Mouse (Mus musculus) heart, embryonic 13.5 days (tissue): Measurements from ENCODE around the gene Edc4. TPM values are rescaled to one million over a fixed set of nuclear protein-coding genes. Genes with fewer than 3 reads are reported as not detected.

ENCODE experiments used
- ATAC-seq: fragments of 200-750 bp; cut with Nextera tagmentation; 2 replicates; pipeline ENCODE4 v1.8.0; 2017; ENCODE audit warnings: moderate TSS enrichment; ENCODE audit not compliant: insufficient number of reproducible peaks, low FRiP score, low TSS enrichment; ENCODE audit errors: extremely low read depth
- H3K27ac ChIP-seq: fragments of 300-500 bp; sonication (generic); replicated peaks from 2 replicates; pipeline ENCODE4 v1.5.1; 2015; ENCODE audit warnings: moderate library complexity, mild to moderate bottlenecking, inconsistent platforms
- H3K27me3 ChIP-seq: fragments of 300-500 bp; sonication (generic); replicated peaks from 2 replicates; pipeline ENCODE4 v1.6.1; 2015; ENCODE audit warnings: mild to moderate bottlenecking, inconsistent platforms
- H3K36me3 ChIP-seq: fragments of 300-500 bp; sonication (generic); 2 replicates; pipeline ENCODE4 v1.6.1; 2015; ENCODE audit warnings: mild to moderate bottlenecking, inconsistent platforms
- H3K4me1 ChIP-seq: fragments of 300-500 bp; sonication (generic); 2 replicates; pipeline ENCODE4 v1.6.1; 2015; ENCODE audit warnings: inconsistent platforms
- H3K4me2 ChIP-seq: fragments of 300-500 bp; sonication (generic); 2 replicates; pipeline ENCODE4 v1.6.1; 2015; ENCODE audit warnings: inconsistent platforms, mild to moderate bottlenecking, moderate library complexity
- H3K4me3 ChIP-seq: fragments of 300-500 bp; sonication (generic); 2 replicates; pipeline ENCODE4 v1.5.1; 2015; ENCODE audit warnings: moderate library complexity, mild to moderate bottlenecking, inconsistent platforms
- H3K9ac ChIP-seq: fragments of 300-500 bp; sonication (generic); 2 replicates; pipeline ENCODE4 v1.6.1; 2015; ENCODE audit warnings: inconsistent platforms, mild to moderate bottlenecking, moderate library complexity
- H3K9me3 ChIP-seq: fragments of 300-500 bp; sonication (generic); 2 replicates; pipeline ENCODE4 v1.6.1; 2016; ENCODE audit warnings: inconsistent platforms
- WGBS: fragments of 180-500 bp; shearing (Covaris S2); methylation state at CpG from one replicate; pipeline ENCODE4 v1.1.7; 2015; ENCODE audit warnings: mixed read lengths; 5-methylcytosine and 5-hydroxymethylcytosine counted together
- polyA plus RNA-seq: library from polyadenylated mRNA; unstranded; fragments of >200 nt; fragmentation: Nextera tagmentation; extraction: Ambion mirVana; gene quantifications from 2 replicates; pipeline ENCODE4 v1.2.1, GENCODE M21; 2015

Edc4 gene
- polyA plus RNA-seq, 1 experiment from 2014 or later = 30.6 TPM

- Histone ChIP-seq H3K9me3 (no peaks in the 10 kb centered on the region), H3K27ac (no peak overlapping the region), H3K4me1 (peaks cover 8% of the 10 kb centered on the region), H3K9ac (no peak overlapping the region), H3K4me2 (no peak overlapping the region), H3K36me3 (peaks cover 86% of the 10 kb centered on the region), H3K27me3 (no peaks in the 10 kb centered on the region), H3K4me3 (no peak overlapping the region)
- 90% methylated on average over 12 of the region's 12 CpGs for WGBS
- ATAC-seq = no peak
Measured at GRCm38 (mm10) chr8:105889756-105890465, 9.2 kb downstream of the Edc4 start.

- Histone ChIP-seq H3K27me3 (no peaks in the 10 kb centered on the region), H3K9me3 (no peaks in the 10 kb centered on the region), H3K4me1 (peaks cover 8% of the 10 kb centered on the region), H3K27ac (no peak overlapping the region), H3K4me2 (no peak overlapping the region), H3K36me3 (peaks cover 82% of the 10 kb centered on the region), H3K9ac (no peak overlapping the region), H3K4me3 (no peak overlapping the region)
- 90% methylated on average over 6 of the region's 6 CpGs for WGBS
- ATAC-seq = no peak
Measured at GRCm38 (mm10) chr8:105890870-105891269, 10.2 kb downstream of the Edc4 start.

- peaks cover 8% of the 10 kb centered on the region for H3K4me1 ChIP-seq
- no peak overlapping the region for H3K27ac ChIP-seq
- H3K27me3 ChIP-seq = no peaks in the 10 kb centered on the region
- H3K4me2 ChIP-seq = no peak overlapping the region
- no peaks in the 10 kb centered on the region for H3K9me3 ChIP-seq
- no peak overlapping the region for H3K9ac ChIP-seq
- no peak for ATAC-seq
- H3K4me3 ChIP-seq = no peak overlapping the region
- 76% methylated on average over 6 of the region's 6 CpGs for WGBS
- peaks cover 66% of the 10 kb centered on the region for H3K36me3 ChIP-seq
Measured at GRCm38 (mm10) chr8:105892432-105892831, 11.8 kb downstream of the Edc4 start.

GRCm38 (mm10) chr8:105893339-105893738 lies 12.7 kb downstream of the Edc4 start, which contains the start of gene Nrn1l:
Gene Nrn1l, plus strand, starts transcription at chr8:105893567.
- peaks cover 8% of the 10 kb centered on the region for H3K4me1 ChIP-seq
- 8% methylated on average over 11 of the region's 11 CpGs for WGBS
- no peak within 1 kb of the TSS for H3K4me3 ChIP-seq
- no peaks in the 10 kb centered on the region for H3K27me3 ChIP-seq
- no peaks in the 10 kb centered on the region for H3K9me3 ChIP-seq
- peaks cover 57% of the 10 kb centered on the region for H3K36me3 ChIP-seq
- peak within 1 kb of the TSS; percentile 20; the same call in 1 of the 2 replicates for H3K9ac ChIP-seq
- H3K4me2 ChIP-seq = peak within 1 kb of the TSS; percentile 31; the same call in 1 of the 2 replicates
- peak; percentile 73; the same call in 1 of the 2 replicates for ATAC-seq
- H3K27ac ChIP-seq = peak within 1 kb of the TSS; percentile 20; the same call in 1 of the 2 replicates

- no peak for ATAC-seq
- H3K4me2 ChIP-seq = no peak overlapping the region
- H3K27me3 ChIP-seq = no peaks in the 10 kb centered on the region
- no peak overlapping the region for H3K27ac ChIP-seq
- WGBS = 63% methylated on average over 9 of the region's 9 CpGs
- H3K4me3 ChIP-seq = no peak overlapping the region
- H3K36me3 ChIP-seq = peaks cover 11% of the 10 kb centered on the region; the same call in 1 of the 2 replicates
- no peaks in the 10 kb centered on the region for H3K9me3 ChIP-seq
- H3K4me1 ChIP-seq = peaks cover 22% of the 10 kb centered on the region
- H3K9ac ChIP-seq = no peak overlapping the region
Measured at GRCm38 (mm10) chr8:105897801-105898480, 17.3 kb downstream of the Edc4 start.

- Histone ChIP-seq H3K27me3 (no peaks in the 10 kb centered on the region), H3K9me3 (no peaks in the 10 kb centered on the region), H3K36me3 (peaks cover 9% of the 10 kb centered on the region), H3K4me1 (peaks cover 14% of the 10 kb centered on the region), H3K9ac (peak within 1 kb of the TSS; percentile 99), H3K4me3 (peak within 1 kb of the TSS; percentile 83), H3K27ac (peak within 1 kb of the TSS; percentile 93), H3K4me2 (peak within 1 kb of the TSS; percentile 91)
- WGBS = under 1% methylated on average over 66 of the region's 68 CpGs
- ATAC-seq = peak; percentile 98
Measured at GRCm38 (mm10) chr8:105900180-105900940, 19.7 kb downstream of the Edc4 start, which contains the start of gene Pskh1. Gene Pskh1, plus strand, starts transcription at chr8:105900441.

GRCm38 (mm10) chr8:105900941-105901616 lies 20.4 kb downstream of the Edc4 start:
- Histone ChIP-seq H3K4me2 (peak overlapping the region; percentile 91), H3K4me1 (peaks cover 14% of the 10 kb centered on the region), H3K27ac (peak overlapping the region; percentile 93), H3K36me3 (peaks cover 8% of the 10 kb centered on the region), H3K4me3 (peak overlapping the region; percentile 83), H3K9me3 (no peaks in the 10 kb centered on the region), H3K27me3 (no peaks in the 10 kb centered on the region), H3K9ac (peak overlapping the region; percentile 99)
- 27% methylated on average over 16 of the region's 16 CpGs for WGBS
- ATAC-seq = no peak

- peaks cover 45% of the 10 kb centered on the region for H3K36me3 ChIP-seq
- H3K9ac ChIP-seq = no peak overlapping the region
- no peak overlapping the region for H3K4me3 ChIP-seq
- 71% methylated on average over 3 of the region's 3 CpGs for WGBS
- no peaks in the 10 kb centered on the region for H3K9me3 ChIP-seq
- H3K4me1 ChIP-seq = peaks cover 10% of the 10 kb centered on the region
- no peak overlapping the region for H3K27ac ChIP-seq
- H3K4me2 ChIP-seq = no peak overlapping the region
- H3K27me3 ChIP-seq = no peaks in the 10 kb centered on the region
- ATAC-seq = no peak
Measured at GRCm38 (mm10) chr8:105919390-105919789, 38.7 kb downstream of the Edc4 start.

- Histone ChIP-seq H3K4me1 (peaks cover 11% of the 10 kb centered on the region), H3K27me3 (no peaks in the 10 kb centered on the region), H3K4me3 (no peak overlapping the region), H3K9me3 (no peaks in the 10 kb centered on the region), H3K36me3 (peaks cover 34% of the 10 kb centered on the region), H3K4me2 (no peak overlapping the region), H3K9ac (no peak overlapping the region), H3K27ac (no peak overlapping the region)
- 70% methylated on average over 3 of the region's 3 CpGs for WGBS
- no peak for ATAC-seq
Measured at GRCm38 (mm10) chr8:105925123-105925522, 44.4 kb downstream of the Edc4 start.

- peak overlapping the region; percentile 54 for H3K9ac ChIP-seq
- ATAC-seq = no peak
- WGBS = 17% methylated on average over 8 of the region's 8 CpGs
- H3K27me3 ChIP-seq = no peaks in the 10 kb centered on the region
- H3K9me3 ChIP-seq = no peaks in the 10 kb centered on the region
- no peak overlapping the region for H3K4me3 ChIP-seq
- H3K36me3 ChIP-seq = peaks cover 40% of the 10 kb centered on the region
- H3K27ac ChIP-seq = no peak overlapping the region
- H3K4me1 ChIP-seq = peaks cover 3% of the 10 kb centered on the region
- H3K4me2 ChIP-seq = no peak overlapping the region
Measured at GRCm38 (mm10) chr8:105930602-105931001, 49.9 kb downstream of the Edc4 start.

- H3K4me2 ChIP-seq = no peak overlapping the region
- ATAC-seq = no peak
- 89% methylated on average over 3 of the region's 3 CpGs for WGBS
Measured at GRCm38 (mm10) chr8:105931271-105931670, 50.6 kb downstream of the Edc4 start.

More at GRCm38 (mm10) chr8:105931271-105931670, 50.6 kb downstream of the Edc4 start:
- H3K9me3 ChIP-seq = no peaks in the 10 kb centered on the region
- peaks cover 40% of the 10 kb centered on the region for H3K36me3 ChIP-seq
- H3K27ac ChIP-seq = no peak overlapping the region
- peaks cover 9% of the 10 kb centered on the region for H3K4me1 ChIP-seq
- H3K27me3 ChIP-seq = no peaks in the 10 kb centered on the region
- H3K4me3 ChIP-seq = no peak overlapping the region
- H3K9ac ChIP-seq = no peak overlapping the region
